Mouse (Mus musculus) embryo, embryonic 9.5 days (tissue): ENCODE results near the gene Cc2d2b.
A peak's percentile ranks its signal among the peaks of the same experiment; 100 is the strongest.

Source experiments
- DNase-seq: peaks from one replicate; pipeline ENCODE4 v3.0.0-alpha.2; 2017; ENCODE audit errors: extremely low spot score

Cc2d2b gene

GRCm38 (mm10) chr19:40832361-40832760 lies 83.8 kb downstream of the Cc2d2b start:
- no peak for DNase-seq

- DNase-seq = no peak
Measured at GRCm38 (mm10) chr19:40834436-40834835, 85.9 kb downstream of the Cc2d2b start.

- DNase-seq = no peak
Measured at GRCm38 (mm10) chr19:40838205-40838604, 89.7 kb downstream of the Cc2d2b start.

GRCm38 (mm10) chr19:40840303-40840702 lies 91.8 kb downstream of the Cc2d2b start:
- DNase-seq = no peak

- no peak for DNase-seq
Measured at GRCm38 (mm10) chr19:40841083-40841482, 92.5 kb downstream of the Cc2d2b start.

- DNase-seq = no peak
Measured at GRCm38 (mm10) chr19:40841593-40841992, 93.0 kb downstream of the Cc2d2b start.

- DNase-seq = no peak
Measured at GRCm38 (mm10) chr19:40844731-40845130, 96.2 kb downstream of the Cc2d2b start.

- DNase-seq = no peak
Measured at GRCm38 (mm10) chr19:40849391-40849790, 100.8 kb downstream of the Cc2d2b start.

- DNase-seq = no peak
Measured at GRCm38 (mm10) chr19:40859555-40859954, 111.0 kb downstream of the Cc2d2b start.

GRCm38 (mm10) chr19:40868284-40868683 lies 119.7 kb downstream of the Cc2d2b start:
- DNase-seq = no peak

GRCm38 (mm10) chr19:40869425-40870105 lies 121.0 kb downstream of the Cc2d2b start:
- DNase-seq = no peak

GRCm38 (mm10) chr19:40872955-40873665 lies 124.6 kb downstream of the Cc2d2b start:
- DNase-seq = peak; percentile 95
